Mouse (Mus musculus): ENCODE data around the gene Olfr168. TPM values are rescaled to one million over a fixed set of nuclear protein-coding genes. Genes with fewer than 3 reads are reported as not detected.
"Not testable (repeated sequence)": the region's sequence is repeated elsewhere in the genome, so short reads cannot be mapped to it uniquely, and the experiment has no call there.

The Olfr168 gene
- not detected in 2 replicates for polyA plus RNA-seq (2014; fragmentation: Nextera tagmentation; extraction: Ambion mirVana)

DNA sequence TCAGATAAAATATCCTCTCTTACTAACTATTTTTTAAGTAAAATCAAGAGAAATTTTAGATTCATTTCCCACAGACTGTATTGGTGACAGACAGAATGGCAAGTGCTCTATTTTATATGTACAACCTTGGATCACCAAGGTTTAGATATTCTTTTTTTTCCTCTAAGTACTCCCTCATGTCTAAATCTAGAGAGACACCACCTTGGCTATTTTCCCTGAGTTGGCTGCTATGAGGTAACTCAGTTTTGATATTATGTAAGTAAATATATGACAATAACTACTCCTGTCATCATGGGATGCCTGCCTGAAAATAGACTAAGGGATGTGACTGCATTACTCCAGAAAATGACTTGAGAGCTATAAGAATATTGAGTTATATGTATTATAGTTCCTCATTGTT is at the start of gene Olfr168:
Gene Olfr168, minus strand, starts transcription at position 101 of the 400 bp plus-strand sequence.
- no peaks in the 10 kb centered on the region for H3K4me1 ChIP-seq (ENCODE audit: control insufficient read depth, insufficient read depth, low read length)
- no peaks in the 10 kb centered on the region for H3K36me3 ChIP-seq (ENCODE audit: control insufficient read depth, insufficient read depth, low read length)
- H3K9me3 ChIP-seq (ENCODE audit: control insufficient read depth, low read length), result no peaks in the 10 kb centered on the region
- no peak within 1 kb of the TSS for H3K4me2 ChIP-seq (ENCODE audit: low read depth, low read length)
- H3K27ac ChIP-seq (replicated peaks; ENCODE audit: low read depth, low read length), result no peak within 1 kb of the TSS
- H3K9ac ChIP-seq (ENCODE audit: low read depth, low read length), result no peak within 1 kb of the TSS
- DNase-seq (ENCODE audit: low spot score) (no peak), ATAC-seq (ENCODE audit: low read depth) (no peak)
- no peak within 1 kb of the TSS for H3K4me3 ChIP-seq (ENCODE audit: low read depth, low read length)
- H3K27me3 ChIP-seq (replicated peaks; ENCODE audit: control insufficient read depth, insufficient read depth, low read length), result no peaks in the 10 kb centered on the region

GRCm38 (mm10) chr16:19571709-19572108 is 36.4 kb upstream of the Olfr168 start, which contains the start of gene Olfr169:
Olfr169 (minus strand) TSS chr16:19571809.
- not testable (repeated sequence) for H3K9ac ChIP-seq (ENCODE audit: low read depth, low read length); H3K27me3 ChIP-seq (replicated peaks; ENCODE audit: control insufficient read depth, insufficient read depth, low read length); H3K36me3 ChIP-seq (ENCODE audit: control insufficient read depth, insufficient read depth, low read length); H3K4me2 ChIP-seq (ENCODE audit: low read depth, low read length); DNase-seq (ENCODE audit: low spot score); H3K27ac ChIP-seq (replicated peaks; ENCODE audit: low read depth, low read length); ATAC-seq (ENCODE audit: low read depth); H3K4me1 ChIP-seq (ENCODE audit: control insufficient read depth, insufficient read depth, low read length); H3K4me3 ChIP-seq (ENCODE audit: low read depth, low read length); H3K9me3 ChIP-seq (ENCODE audit: control insufficient read depth, low read length)
- WGBS, result 91% methylated on average over 2 of the region's 2 CpGs

DNA sequence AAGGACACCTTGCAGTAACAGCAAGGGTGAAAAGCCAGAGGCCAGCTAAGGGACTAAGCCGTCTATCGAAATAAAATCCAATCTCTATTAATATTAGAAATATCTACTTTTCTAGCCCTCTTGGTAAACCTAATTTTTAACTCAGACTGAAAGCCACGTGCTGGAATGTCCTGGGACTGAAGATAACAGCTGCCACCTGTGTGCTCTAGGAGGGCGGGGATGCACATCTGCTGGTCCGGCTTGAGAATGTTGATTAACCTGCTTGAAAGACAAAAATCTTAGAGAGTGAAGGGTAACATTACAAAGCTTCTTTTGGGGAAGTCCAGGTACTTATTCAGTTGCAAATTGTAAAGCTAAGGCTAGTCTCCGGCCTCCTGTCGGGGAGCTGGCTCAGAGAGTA is 18.1 kb upstream of the Olfr168 start:
- H3K36me3 ChIP-seq (ENCODE audit: control insufficient read depth, insufficient read depth, low read length); H3K27ac ChIP-seq (replicated peaks; ENCODE audit: low read depth, low read length); H3K4me2 ChIP-seq (ENCODE audit: low read depth, low read length); H3K9ac ChIP-seq (ENCODE audit: low read depth, low read length); H3K27me3 ChIP-seq (replicated peaks; ENCODE audit: control insufficient read depth, insufficient read depth, low read length); H3K4me3 ChIP-seq (ENCODE audit: low read depth, low read length); ATAC-seq (ENCODE audit: low read depth); DNase-seq (ENCODE audit: low spot score); H3K4me1 ChIP-seq (ENCODE audit: control insufficient read depth, insufficient read depth, low read length); H3K9me3 ChIP-seq (ENCODE audit: control insufficient read depth, low read length): not testable (repeated sequence)
- 77% methylated on average over 7 of the region's 7 CpGs for WGBS

DNA sequence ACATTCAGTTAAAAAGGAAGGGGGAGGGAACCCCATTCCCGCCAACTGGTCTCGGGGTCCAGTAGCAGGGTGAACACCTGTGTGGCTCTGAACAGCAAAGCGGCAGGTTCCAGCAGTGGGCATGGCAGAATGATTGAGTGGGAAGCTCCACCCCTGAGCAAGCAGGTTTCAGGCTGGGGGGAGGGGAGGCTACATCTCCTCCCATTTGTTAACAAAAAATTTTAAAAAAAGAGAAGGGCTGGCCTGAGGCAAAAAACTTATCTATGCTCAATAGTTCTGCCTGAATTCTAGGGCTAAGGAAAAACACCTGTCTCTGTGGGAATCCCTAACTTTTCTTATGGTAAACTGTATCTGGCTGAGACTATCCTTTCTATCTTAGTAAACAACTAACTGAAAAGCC is 16.9 kb upstream of the Olfr168 start:
- not testable (repeated sequence) for H3K9ac ChIP-seq (ENCODE audit: low read depth, low read length); H3K9me3 ChIP-seq (ENCODE audit: control insufficient read depth, low read length); H3K4me2 ChIP-seq (ENCODE audit: low read depth, low read length); H3K4me1 ChIP-seq (ENCODE audit: control insufficient read depth, insufficient read depth, low read length); H3K36me3 ChIP-seq (ENCODE audit: control insufficient read depth, insufficient read depth, low read length); DNase-seq (ENCODE audit: low spot score); H3K27ac ChIP-seq (replicated peaks; ENCODE audit: low read depth, low read length); H3K4me3 ChIP-seq (ENCODE audit: low read depth, low read length); ATAC-seq (ENCODE audit: low read depth); H3K27me3 ChIP-seq (replicated peaks; ENCODE audit: control insufficient read depth, insufficient read depth, low read length)
- 81% methylated on average over 3 of the region's 3 CpGs for WGBS

DNA sequence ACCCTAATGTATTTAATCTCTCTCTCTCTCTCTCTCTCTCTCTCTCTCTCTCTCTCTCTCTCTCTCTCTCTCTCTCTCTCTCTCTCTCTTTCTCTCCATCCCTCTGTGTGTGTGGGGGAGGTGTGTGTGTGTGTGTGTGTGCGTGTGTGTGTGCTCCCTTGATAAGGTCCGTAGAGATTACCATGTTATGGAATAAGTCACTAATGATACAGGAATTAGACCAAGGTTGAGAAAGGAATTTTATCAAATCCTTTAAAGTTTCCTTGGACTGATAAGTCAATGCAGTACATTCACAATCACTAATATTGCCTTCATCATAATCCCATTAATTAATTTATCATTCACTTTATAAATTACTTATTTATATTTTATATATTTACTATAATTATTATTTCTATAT is 13.2 kb downstream of the Olfr168 start, which contains the start of gene Olfr167:
Gene Olfr167, minus strand, starts transcription at position 101 of the 400 bp plus-strand sequence.
- no peak within 1 kb of the TSS for H3K4me2 ChIP-seq (ENCODE audit: low read depth, low read length)
- H3K9ac ChIP-seq (ENCODE audit: low read depth, low read length), result no peak within 1 kb of the TSS
- H3K4me3 ChIP-seq (ENCODE audit: low read depth, low read length), result no peak within 1 kb of the TSS
- ATAC-seq (ENCODE audit: low read depth) (no peak), DNase-seq (ENCODE audit: low spot score) (no peak)
- no peaks in the 10 kb centered on the region for H3K27me3 ChIP-seq (replicated peaks; ENCODE audit: control insufficient read depth, insufficient read depth, low read length)
- H3K9me3 ChIP-seq (ENCODE audit: control insufficient read depth, low read length), result no peaks in the 10 kb centered on the region
- H3K27ac ChIP-seq (replicated peaks; ENCODE audit: low read depth, low read length), result no peak within 1 kb of the TSS
- 85% methylated on average over 2 of the region's 2 CpGs for WGBS
- H3K4me1 ChIP-seq (ENCODE audit: control insufficient read depth, insufficient read depth, low read length), result no peaks in the 10 kb centered on the region
- H3K36me3 ChIP-seq (ENCODE audit: control insufficient read depth, insufficient read depth, low read length), result no peaks in the 10 kb centered on the region

DNA sequence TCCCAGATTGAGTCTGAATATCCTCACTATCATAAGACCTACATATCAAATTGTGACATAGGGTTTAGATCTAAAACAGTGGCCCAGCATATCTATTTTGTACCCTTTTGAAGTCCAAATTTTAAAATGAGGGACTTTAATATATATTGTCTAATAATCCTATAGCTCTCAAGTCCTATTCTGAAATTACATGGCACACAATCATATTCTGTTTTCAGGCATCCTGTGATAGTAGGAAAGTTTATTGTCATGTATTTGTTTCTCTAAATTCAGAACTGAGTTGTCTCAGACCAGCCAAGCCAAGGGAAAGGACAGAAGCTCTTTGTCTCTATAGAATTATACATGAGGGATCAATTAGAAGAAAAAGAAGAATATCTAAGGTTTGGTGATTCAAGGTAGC is 52.0 kb downstream of the Olfr168 start, which contains the start of gene Olfr166:
Gene Olfr166, plus strand, starts transcription at position 301 of the 400 bp plus-strand sequence.
- H3K36me3 ChIP-seq (ENCODE audit: control insufficient read depth, insufficient read depth, low read length), result no peaks in the 10 kb centered on the region
- DNase-seq (ENCODE audit: low spot score) (no peak), ATAC-seq (ENCODE audit: low read depth) (no peak)
- H3K4me1 ChIP-seq (ENCODE audit: control insufficient read depth, insufficient read depth, low read length), result no peaks in the 10 kb centered on the region
- no peaks in the 10 kb centered on the region for H3K27me3 ChIP-seq (replicated peaks; ENCODE audit: control insufficient read depth, insufficient read depth, low read length)
- H3K4me3 ChIP-seq (ENCODE audit: low read depth, low read length), result no peak within 1 kb of the TSS
- H3K9me3 ChIP-seq (ENCODE audit: control insufficient read depth, low read length), result no peaks in the 10 kb centered on the region
- no peak within 1 kb of the TSS for H3K4me2 ChIP-seq (ENCODE audit: low read depth, low read length)
- no peak within 1 kb of the TSS for H3K27ac ChIP-seq (replicated peaks; ENCODE audit: low read depth, low read length)
- H3K9ac ChIP-seq (ENCODE audit: low read depth, low read length), result no peak within 1 kb of the TSS

Other genes with a start within 250 kb of the Olfr168 start
- not detected in 2 replicates for gene Olfr164, start 221.5 kb downstream of the Olfr168 start, polyA plus RNA-seq (2014; fragmentation: Nextera tagmentation; extraction: Ambion mirVana)
- not detected in 2 replicates for gene Olfr165, start 112.4 kb downstream of the Olfr168 start, polyA plus RNA-seq (2014; fragmentation: Nextera tagmentation; extraction: Ambion mirVana)
- gene Olfr166, start 51.9 kb downstream of the Olfr168 start, polyA plus RNA-seq (2014; fragmentation: Nextera tagmentation; extraction: Ambion mirVana), result 0.07 and 0.09 TPM in 2 replicates
- gene Olfr167, start 13.3 kb downstream of the Olfr168 start, polyA plus RNA-seq (2014; fragmentation: Nextera tagmentation; extraction: Ambion mirVana), result not detected in 2 replicates
- gene Olfr169, start 36.3 kb upstream of the Olfr168 start, polyA plus RNA-seq (2014; fragmentation: Nextera tagmentation; extraction: Ambion mirVana), result not detected in 2 replicates
- 0.32 TPM in 1 of 2 replicates, not detected in the other for gene Olfr170, start 76.3 kb upstream of the Olfr168 start, polyA plus RNA-seq (2014; fragmentation: Nextera tagmentation; extraction: Ambion mirVana)
- gene Olfr171, start 94.4 kb upstream of the Olfr168 start, polyA plus RNA-seq (2014; fragmentation: Nextera tagmentation; extraction: Ambion mirVana), result 0.13 TPM in 1 of 2 replicates, not detected in the other
- 0.08 TPM in 1 of 2 replicates, not detected in the other for gene Lamp3, start 170.8 kb upstream of the Olfr168 start, polyA plus RNA-seq (2014; fragmentation: Nextera tagmentation; extraction: Ambion mirVana)
- gene B3gnt5, start 224.7 kb upstream of the Olfr168 start, polyA plus RNA-seq (2014; fragmentation: Nextera tagmentation; extraction: Ambion mirVana), result 17.5 and 19.8 TPM in 2 replicates